Mouse (Mus musculus): ENCODE measurements around the gene Spata33. TPM values are rescaled to one million over a fixed set of nuclear protein-coding genes. Genes with fewer than 3 reads are reported as not detected.
"Not testable (repeated sequence)": the region's sequence is repeated elsewhere in the genome, so short reads cannot be mapped to it uniquely, and the experiment has no call there.

The Spata33 gene
- polyA plus RNA-seq, 1 experiment from 2014 or later: 0.44 TPM

DNA sequence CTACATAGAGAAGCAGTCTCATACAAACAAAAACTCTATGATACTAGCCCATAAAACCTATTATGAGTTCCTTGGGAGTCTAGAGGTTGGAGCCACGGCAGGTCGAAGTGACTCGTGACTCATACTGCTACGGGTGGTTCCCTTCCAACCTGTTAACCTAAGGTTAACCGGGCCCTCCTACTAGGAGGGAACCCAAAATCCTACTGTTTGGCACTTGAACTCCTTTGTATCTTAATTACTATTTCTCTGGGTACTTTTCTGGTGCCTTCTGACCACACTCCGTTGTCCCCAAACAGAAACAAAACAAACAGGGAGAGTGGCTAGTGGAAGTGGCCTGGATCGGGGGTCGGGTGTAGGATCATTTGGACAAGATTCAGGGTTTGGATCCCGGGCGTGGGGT lies 756 bp upstream of the Spata33 start:
- H3K27ac ChIP-seq: peak overlapping the region; percentile 80
- WGBS (ENCODE audit: insufficient replicate concordance): 25% methylated on average over 10 of the region's 10 CpGs

GRCm38 (mm10) chr8:123213118-123213772 lies 613 bp downstream of the Spata33 start:
- Histone ChIP-seq H3K36me3 (peaks cover 24% of the 10 kb centered on the region), H3K9ac (peak overlapping the region; percentile 96), H3K27me3 (replicated peaks) (peaks cover 20% of the 10 kb centered on the region), H3K27ac (peak overlapping the region; percentile 80), H3K9me3 (replicated peaks) (no peaks in the 10 kb centered on the region), H3K4me1 (peaks cover 35% of the 10 kb centered on the region), H3K4me2 (peak overlapping the region; percentile 95), H3K4me3 (peak overlapping the region; percentile 99)
- 25% methylated on average over 22 of the region's 22 CpGs for WGBS (ENCODE audit: insufficient replicate concordance)
- no peak; the same call in 1 of the 2 replicates for ATAC-seq

More for the DNA sequence above, 756 bp upstream of the Spata33 start:
- Histone ChIP-seq H3K9ac (peak overlapping the region; percentile 96), H3K9me3 (replicated peaks) (no peaks in the 10 kb centered on the region), H3K4me2 (peak overlapping the region; percentile 95), H3K4me3 (peak overlapping the region; percentile 99), H3K27me3 (replicated peaks) (peaks cover 17% of the 10 kb centered on the region), H3K36me3 (peaks cover 38% of the 10 kb centered on the region), H3K4me1 (peaks cover 35% of the 10 kb centered on the region)
- ATAC-seq: no peak

GRCm38 (mm10) chr8:123215430-123215829 lies 2.8 kb downstream of the Spata33 start:
- peaks cover 20% of the 10 kb centered on the region for H3K27me3 ChIP-seq (replicated peaks)
- ATAC-seq: no peak
- H3K4me1 ChIP-seq: peaks cover 35% of the 10 kb centered on the region
- H3K4me2 ChIP-seq: no peak overlapping the region
- H3K9ac ChIP-seq: no peak overlapping the region
- peaks cover 3% of the 10 kb centered on the region; the same call in 1 of the 2 replicates for H3K36me3 ChIP-seq
- H3K9me3 ChIP-seq (replicated peaks): no peaks in the 10 kb centered on the region
- no peak overlapping the region for H3K27ac ChIP-seq
- WGBS (ENCODE audit: insufficient replicate concordance): 30% methylated on average over 3 of the region's 3 CpGs
- H3K4me3 ChIP-seq: no peak overlapping the region

- no peak overlapping the region for H3K4me3 ChIP-seq
- 58% methylated on average over 1 of the region's 1 CpGs for WGBS (ENCODE audit: insufficient replicate concordance)
- ATAC-seq: no peak
- peaks cover 17% of the 10 kb centered on the region for H3K4me1 ChIP-seq
- no peaks in the 10 kb centered on the region for H3K9me3 ChIP-seq (replicated peaks)
- peaks cover 10% of the 10 kb centered on the region; the same call in 1 of the 2 replicates for H3K27me3 ChIP-seq (replicated peaks)
- no peak overlapping the region for H3K27ac ChIP-seq
- H3K4me2 ChIP-seq: no peak overlapping the region
- H3K9ac ChIP-seq: no peak overlapping the region
- H3K36me3 ChIP-seq: no peaks in the 10 kb centered on the region
These were observed 8.3 kb downstream of the Spata33 start for GRCm38 (mm10) chr8:123220917-123221316.

DNA sequence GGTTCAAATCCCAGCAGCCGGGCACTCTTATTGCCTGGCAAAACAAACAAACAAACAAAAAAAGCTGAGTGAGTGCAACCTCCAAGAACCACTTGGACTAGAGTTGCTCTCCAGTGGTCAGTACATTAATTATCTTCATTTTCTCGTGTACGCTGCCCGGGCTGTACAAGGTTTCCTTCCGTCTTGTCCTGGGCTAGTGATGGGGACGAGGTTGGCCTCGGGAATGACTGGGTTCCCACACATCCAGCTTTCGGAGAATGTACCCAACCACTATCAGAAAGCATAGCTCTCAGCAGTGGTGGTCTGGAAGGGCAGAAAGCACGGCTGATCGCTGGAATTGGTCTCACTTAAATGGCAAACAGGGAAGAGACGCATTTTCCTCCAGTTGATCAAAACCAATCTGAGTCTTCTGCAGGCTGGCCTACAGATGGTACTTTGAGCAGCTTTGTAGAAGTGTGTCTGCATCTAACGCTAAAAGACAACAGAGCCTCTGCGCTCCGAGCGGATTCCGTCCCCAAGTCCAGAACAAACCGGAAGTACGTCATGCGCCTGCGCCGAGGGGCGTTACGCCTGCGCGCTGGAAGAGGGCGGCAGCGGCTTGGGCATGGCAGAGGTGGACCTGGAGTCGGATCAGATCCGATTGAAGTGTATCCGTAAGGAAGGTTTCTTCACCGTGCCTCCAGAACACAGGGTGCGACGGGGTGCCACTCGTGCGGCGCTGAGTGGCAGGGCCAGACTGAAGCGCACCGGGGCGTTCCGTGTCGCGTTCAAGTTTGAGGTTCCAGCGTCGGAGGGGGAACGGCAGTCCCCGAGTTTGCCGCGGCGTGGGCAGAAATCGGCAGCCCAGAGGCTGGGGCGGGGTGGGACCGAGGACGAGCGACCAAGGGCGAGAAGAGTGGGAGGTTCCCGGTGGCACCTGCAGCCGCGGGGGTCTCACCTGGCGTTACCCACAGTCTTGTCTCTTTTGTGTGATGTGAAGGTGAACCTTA lies 11.9 kb downstream of the Spata33 start, which contains the start of gene Cdk10:
Cdk10 (plus strand) TSS at position 565 of the 989 bp plus-strand sequence.
- 3% methylated on average over 59 of the region's 59 CpGs for WGBS (ENCODE audit: insufficient replicate concordance)
- peaks cover 19% of the 10 kb centered on the region for H3K4me1 ChIP-seq
- H3K4me3 ChIP-seq: peak within 1 kb of the TSS; percentile 82
- H3K9ac ChIP-seq: peak within 1 kb of the TSS; percentile 86
- H3K27me3 ChIP-seq (replicated peaks): 0 out of 2 replicates have a peak, but pooled peaks cover 4% of the 10 kb centered on the region
- no peaks in the 10 kb centered on the region for H3K9me3 ChIP-seq (replicated peaks)
- peak within 1 kb of the TSS; percentile 76 for H3K27ac ChIP-seq
- peak; percentile 88 for ATAC-seq
- H3K36me3 ChIP-seq: peaks cover 25% of the 10 kb centered on the region
- H3K4me2 ChIP-seq: peak within 1 kb of the TSS; percentile 97

DNA sequence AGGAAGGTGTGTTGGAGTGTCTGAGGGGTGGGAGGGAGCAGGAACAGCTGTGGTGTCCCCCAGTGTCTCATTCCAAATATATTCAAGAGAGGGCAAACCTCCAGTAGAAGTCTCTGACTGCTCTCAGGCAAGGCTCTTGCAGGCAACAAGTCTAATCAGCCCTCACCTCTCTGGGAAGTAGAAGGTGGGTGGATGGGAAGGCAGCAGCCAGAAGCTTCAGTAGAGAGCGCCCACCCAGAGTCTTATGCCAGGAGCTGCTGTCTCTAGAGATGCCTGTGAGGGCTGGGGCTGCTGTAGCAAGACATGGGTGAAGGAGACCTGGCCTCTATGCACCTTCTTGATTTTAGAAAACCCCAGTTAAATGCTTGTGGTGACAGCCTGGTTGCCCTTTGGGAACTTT lies 15.8 kb downstream of the Spata33 start:
- no peak overlapping the region for H3K4me2 ChIP-seq
- H3K9ac ChIP-seq: no peak overlapping the region
- H3K36me3 ChIP-seq: peaks cover 25% of the 10 kb centered on the region
- no peaks in the 10 kb centered on the region for H3K9me3 ChIP-seq (replicated peaks)
- H3K4me1 ChIP-seq: peaks cover 19% of the 10 kb centered on the region
- no peak for ATAC-seq
- peaks cover 6% of the 10 kb centered on the region for H3K27me3 ChIP-seq (replicated peaks)
- whole genome bisulfite sequencing (ENCODE audit: insufficient replicate concordance): 71% methylated on average over 1 of the region's 1 CpGs
- H3K4me3 ChIP-seq: no peak overlapping the region
- no peak overlapping the region for H3K27ac ChIP-seq

DNA sequence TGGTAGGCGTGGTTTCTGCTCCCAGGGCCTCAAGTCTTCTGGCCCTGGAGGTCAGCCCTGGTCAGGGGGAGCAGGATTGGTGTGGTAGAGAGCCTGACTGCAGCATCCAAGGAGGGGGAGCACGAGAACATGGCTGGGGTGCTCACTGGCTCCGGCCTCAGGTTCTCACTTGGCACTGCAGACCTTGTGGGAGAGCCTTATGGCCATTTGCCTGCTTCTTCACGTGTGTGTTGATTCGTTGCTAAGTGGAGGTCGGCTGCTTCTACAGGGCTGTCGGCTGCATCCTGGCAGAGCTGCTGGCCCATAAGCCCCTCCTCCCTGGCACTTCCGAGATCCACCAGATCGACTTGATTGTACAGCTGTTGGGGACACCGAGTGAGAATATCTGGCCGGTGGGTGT lies 17.7 kb downstream of the Spata33 start:
- Histone ChIP-seq H3K27me3 (replicated peaks) (peaks cover 25% of the 10 kb centered on the region), H3K4me1 (peaks cover 16% of the 10 kb centered on the region), H3K36me3 (peaks cover 25% of the 10 kb centered on the region)
- H3K9ac ChIP-seq; H3K27ac ChIP-seq; ATAC-seq; H3K4me2 ChIP-seq; H3K4me3 ChIP-seq; H3K9me3 ChIP-seq (replicated peaks): not testable (repeated sequence)
- WGBS (ENCODE audit: insufficient replicate concordance): 65% methylated on average over 11 of the region's 11 CpGs

GRCm38 (mm10) chr8:123231742-123232141 lies 19.1 kb downstream of the Spata33 start:
- Histone ChIP-seq H3K4me3 (no peak overlapping the region), H3K27ac (no peak overlapping the region), H3K36me3 (peaks cover 25% of the 10 kb centered on the region), H3K9ac (no peak overlapping the region), H3K9me3 (replicated peaks) (no peaks in the 10 kb centered on the region), H3K4me1 (peaks cover 21% of the 10 kb centered on the region), H3K4me2 (no peak overlapping the region), H3K27me3 (replicated peaks) (peaks cover 31% of the 10 kb centered on the region)
- 72% methylated on average over 5 of the region's 5 CpGs for WGBS (ENCODE audit: insufficient replicate concordance)
- no peak for ATAC-seq

GRCm38 (mm10) chr8:123232553-123232952 lies 19.9 kb downstream of the Spata33 start:
- Histone ChIP-seq H3K4me3 (no peak overlapping the region), H3K27ac (no peak overlapping the region), H3K9ac (no peak overlapping the region), H3K27me3 (replicated peaks) (peaks cover 31% of the 10 kb centered on the region), H3K4me2 (no peak overlapping the region), H3K9me3 (replicated peaks) (no peaks in the 10 kb centered on the region), H3K36me3 (peaks cover 18% of the 10 kb centered on the region), H3K4me1 (peaks cover 21% of the 10 kb centered on the region)
- ATAC-seq: no peak
- 43% methylated on average over 7 of the region's 7 CpGs for WGBS (ENCODE audit: insufficient replicate concordance)

DNA sequence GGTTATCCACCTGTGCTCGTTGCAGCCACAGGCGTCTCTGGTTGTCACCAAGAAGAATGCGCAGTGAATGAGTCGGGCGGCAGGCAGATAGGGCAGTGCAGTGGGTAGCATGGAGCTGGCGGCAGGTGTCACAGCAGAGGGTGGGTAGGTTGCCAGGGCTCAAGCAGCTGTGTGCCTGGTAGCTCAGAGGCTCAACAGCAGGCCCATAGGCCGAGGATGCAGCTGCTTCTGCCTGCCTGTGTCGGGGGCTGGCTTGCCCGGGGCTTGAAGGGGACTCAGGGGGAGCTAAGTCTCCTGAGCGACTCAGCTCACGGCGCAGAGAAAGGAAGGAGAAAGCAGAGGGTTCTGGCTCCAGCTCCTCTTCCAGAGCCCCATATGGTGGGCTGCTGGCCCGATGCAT lies 20.7 kb downstream of the Spata33 start:
- H3K36me3 ChIP-seq: peaks cover 11% of the 10 kb centered on the region
- ATAC-seq: no peak
- H3K27ac ChIP-seq: no peak overlapping the region
- WGBS (ENCODE audit: insufficient replicate concordance): 56% methylated on average over 13 of the region's 13 CpGs
- no peak overlapping the region for H3K9ac ChIP-seq
- peaks cover 31% of the 10 kb centered on the region for H3K27me3 ChIP-seq (replicated peaks)
- no peak overlapping the region for H3K4me3 ChIP-seq
- H3K4me2 ChIP-seq: no peak overlapping the region
- no peaks in the 10 kb centered on the region for H3K9me3 ChIP-seq (replicated peaks)
- peaks cover 21% of the 10 kb centered on the region for H3K4me1 ChIP-seq

- no peak overlapping the region for H3K4me2 ChIP-seq
- H3K27me3 ChIP-seq (replicated peaks): peaks cover 31% of the 10 kb centered on the region
- H3K36me3 ChIP-seq: peaks cover 7% of the 10 kb centered on the region
- ATAC-seq: no peak
- peaks cover 21% of the 10 kb centered on the region for H3K4me1 ChIP-seq
- no peak overlapping the region for H3K27ac ChIP-seq
- 73% methylated on average over 11 of the region's 11 CpGs for WGBS (ENCODE audit: insufficient replicate concordance)
- no peaks in the 10 kb centered on the region for H3K9me3 ChIP-seq (replicated peaks)
- H3K4me3 ChIP-seq: no peak overlapping the region
- H3K9ac ChIP-seq: no peak overlapping the region
These were observed 21.1 kb downstream of the Spata33 start for GRCm38 (mm10) chr8:123233760-123234159.
